Mouse (Mus musculus) liver, adult 2 months (tissue): ENCODE results near the gene Cdk11b.

Experiments used
- CTCF ChIP-seq: fragments of 200-500 bp; IDR thresholded peaks from 2 replicates; pipeline ENCODE4 v1.5.1; 2011; ENCODE audit warnings: low read depth, low read length, control low read depth
- POLR2A ChIP-seq: fragments of 200-500 bp; IDR thresholded peaks from 2 replicates; pipeline ENCODE4 v1.6.1; 2011; ENCODE audit warnings: low read length, control low read depth; ENCODE audit not compliant: insufficient read depth; ENCODE audit errors: extremely low read depth

- TF ChIP-seq CTCF (no peak), POLR2A (no peak)
These were observed 67.8 kb downstream of the Cdk11b start for GRCm38 (mm10) chr4:155692421-155692820.
